Mouse (Mus musculus) testis, postnatal 10 days (tissue): ENCODE measurements at regions not wholly inside any gene's neighbourhood (a gene's known extent, or its start where the extent isn't known, plus 50 kb on each side); places are given as distances from the start of the nearest gene placed in this dataset.

Experiments
- DNase-seq: peaks from one replicate; pipeline ENCODE4 v3.0.0; 2021; ENCODE audit warnings: low spot score

DNA sequence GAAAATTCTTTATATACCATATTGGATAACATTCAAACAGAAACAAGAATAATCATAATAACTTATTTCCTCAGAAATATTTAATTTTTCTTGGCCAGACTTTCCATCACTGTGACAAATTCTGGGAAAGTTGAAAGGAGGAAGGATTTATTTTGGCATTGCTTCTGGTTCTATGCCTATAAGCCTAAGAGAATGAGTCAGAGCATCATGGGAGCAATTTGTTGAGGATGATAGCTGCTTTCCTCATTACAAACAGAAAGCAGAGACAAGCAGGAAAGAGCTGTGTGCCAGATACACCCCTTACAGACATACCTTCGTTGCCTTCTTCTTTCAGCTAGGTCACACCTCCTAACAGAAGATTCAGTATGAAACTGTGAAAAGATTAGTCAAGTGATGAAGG is 115.3 kb downstream of the Rgs21 start:
- no peak for DNase-seq

DNA sequence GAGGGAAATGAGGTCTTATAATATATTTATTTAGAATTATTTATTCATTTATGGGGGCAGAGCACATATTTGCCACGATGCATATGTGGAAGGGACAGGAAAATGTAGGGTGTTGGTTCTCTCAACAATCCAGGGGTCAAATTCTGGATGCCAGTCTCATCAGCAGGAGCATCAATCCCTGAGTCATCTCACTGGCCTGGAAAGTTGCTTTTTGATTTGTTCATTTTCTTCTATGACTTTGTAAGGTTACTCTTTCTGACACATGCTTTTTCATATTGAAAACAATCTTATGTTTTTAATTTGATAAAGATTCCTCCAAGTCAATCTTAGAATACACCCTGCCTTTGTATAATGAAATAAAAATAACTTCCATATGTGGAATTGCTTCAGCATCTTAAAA is 115.7 kb downstream of the Rgs21 start:
- no peak for DNase-seq

DNA sequence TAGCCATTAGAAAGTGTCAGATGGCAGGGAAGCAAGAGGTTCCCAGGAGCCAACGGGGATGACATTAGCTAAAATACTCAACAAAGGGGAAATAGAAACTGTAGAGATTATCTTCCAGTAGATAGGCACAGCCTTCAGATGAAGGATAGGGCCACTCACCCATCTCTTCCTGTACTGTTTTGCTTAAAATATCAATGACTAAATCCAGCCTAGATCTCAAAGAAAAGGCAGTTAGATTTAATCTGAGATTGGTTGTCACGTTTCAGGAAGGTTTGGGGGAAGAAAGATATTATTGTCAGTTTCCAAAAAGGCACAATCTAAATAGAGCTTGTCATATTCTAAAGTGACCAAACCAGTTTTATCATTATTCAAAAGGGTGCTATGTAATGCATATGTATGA is 130.8 kb downstream of the Rgs21 start:
- no peak for DNase-seq

DNA sequence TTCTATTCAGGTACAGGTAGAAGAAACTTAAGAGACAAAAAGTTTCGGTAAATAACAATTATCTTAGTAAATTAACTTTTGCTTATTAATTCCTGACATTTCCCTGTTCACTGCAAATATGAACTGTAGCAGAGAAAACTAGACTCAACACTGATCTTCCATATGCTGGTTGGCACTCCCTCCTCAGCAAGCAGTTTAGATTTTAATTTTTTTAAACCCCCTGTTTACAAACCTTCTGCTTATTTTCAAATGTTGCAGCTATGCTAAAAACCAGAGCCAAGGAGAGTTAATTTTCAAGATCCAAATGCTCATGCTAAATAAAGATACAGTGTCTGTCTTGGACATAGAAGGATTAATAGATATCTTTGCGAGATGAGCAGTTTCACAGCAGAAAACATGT is 134.7 kb downstream of the Rgs21 start:
- no peak for DNase-seq

DNA sequence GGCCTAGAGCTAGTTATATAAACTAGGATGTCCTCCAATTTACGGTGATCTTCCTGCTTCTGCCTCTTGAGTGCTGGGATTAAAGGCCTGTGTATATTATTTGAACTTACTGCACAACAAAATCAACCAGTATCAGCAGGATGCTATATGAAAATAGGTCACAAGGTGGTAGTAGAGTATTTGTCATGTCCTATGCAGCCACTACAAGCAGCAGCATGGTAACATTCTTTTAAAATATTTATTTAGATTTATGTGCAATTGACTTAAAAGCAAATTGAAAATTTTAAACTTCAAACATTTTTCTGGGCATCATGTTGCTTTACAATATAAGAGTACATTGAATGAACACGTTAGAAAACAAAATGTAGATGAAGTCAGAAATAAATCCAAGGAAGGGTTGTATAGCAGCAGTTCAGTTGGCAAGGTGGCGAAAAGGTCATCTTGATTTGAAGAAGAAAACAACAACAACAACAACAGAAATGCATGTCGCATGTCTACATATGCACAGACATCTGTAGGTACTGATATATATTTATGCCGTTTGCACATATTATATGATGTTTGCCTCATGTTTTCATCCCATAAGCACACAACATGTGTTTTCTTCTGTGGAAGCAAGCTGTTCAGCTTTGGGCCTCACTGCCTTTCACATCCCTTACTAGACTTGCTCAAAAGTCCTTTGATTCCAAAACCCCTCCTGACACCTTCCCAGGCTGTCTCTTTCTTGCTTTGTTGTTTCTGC is 135.8 kb downstream of the Rgs21 start:
- DNase-seq: no peak

DNA sequence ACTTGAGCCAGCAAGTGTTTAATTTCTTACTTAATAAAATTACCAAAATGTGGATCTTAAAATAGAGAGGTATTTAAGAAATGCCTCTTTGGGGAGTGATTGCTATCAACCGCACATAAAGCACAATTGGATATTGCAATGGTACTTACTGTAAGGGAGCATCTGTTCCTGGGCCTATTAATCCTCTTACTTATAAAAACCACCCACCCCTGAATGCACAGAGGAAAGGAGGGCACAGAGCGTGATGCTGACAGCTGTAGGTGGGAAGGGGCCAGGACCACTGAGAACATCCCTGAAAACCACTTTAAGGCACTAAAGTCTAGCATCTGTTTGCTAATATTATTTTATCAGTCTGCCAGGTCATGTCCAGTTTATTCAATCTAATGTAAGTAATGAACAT is 146.1 kb downstream of the Rgs21 start:
- DNase-seq: no peak

DNA sequence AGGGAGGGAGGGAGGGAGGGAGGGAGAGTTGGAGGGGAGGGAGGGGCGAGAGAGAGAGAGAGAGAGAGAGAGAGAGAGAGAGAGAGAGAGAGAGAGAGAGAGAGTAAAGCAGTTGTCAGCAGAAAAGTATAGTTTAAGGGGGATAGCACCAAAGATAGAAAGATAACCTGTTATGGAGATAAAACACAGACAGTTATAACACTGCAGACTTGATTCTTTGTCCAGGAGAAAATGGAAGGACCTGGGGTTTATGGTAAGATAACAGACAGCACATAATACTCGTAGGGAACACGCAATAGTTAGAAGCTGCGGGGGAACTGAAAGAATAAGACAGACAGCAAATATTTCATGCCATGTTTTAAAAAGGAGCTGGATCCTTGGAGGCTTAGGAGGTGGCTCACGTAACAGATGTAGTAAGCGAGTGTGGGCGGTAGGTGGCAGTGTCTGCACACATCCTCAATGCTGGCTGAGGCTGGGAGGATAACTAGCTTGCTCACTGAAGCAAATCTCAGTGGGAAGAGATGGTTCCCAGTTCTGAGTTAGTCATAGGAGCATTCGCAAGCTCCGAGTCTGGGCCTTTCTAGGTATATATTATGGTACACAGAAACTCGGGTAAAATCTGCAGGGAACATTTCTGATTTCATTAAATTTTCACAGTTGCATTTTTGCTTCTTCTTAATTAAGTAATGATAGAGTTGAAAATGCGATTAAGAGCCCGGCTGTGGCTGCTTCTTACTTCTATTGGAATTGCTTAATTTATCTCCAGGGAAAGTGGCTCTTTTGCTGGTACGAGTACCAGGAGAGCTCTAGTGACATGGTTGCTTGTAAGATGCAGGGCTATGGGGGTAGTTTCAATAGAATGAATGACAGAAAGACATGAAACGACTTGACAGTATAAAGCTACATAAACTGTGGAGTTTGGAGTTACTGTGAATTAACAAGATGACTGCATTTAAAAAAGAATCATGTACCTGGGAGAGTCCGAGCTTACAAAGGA is 157.6 kb upstream of the Rgs1 start:
- peak; percentile 86 for DNase-seq

DNA sequence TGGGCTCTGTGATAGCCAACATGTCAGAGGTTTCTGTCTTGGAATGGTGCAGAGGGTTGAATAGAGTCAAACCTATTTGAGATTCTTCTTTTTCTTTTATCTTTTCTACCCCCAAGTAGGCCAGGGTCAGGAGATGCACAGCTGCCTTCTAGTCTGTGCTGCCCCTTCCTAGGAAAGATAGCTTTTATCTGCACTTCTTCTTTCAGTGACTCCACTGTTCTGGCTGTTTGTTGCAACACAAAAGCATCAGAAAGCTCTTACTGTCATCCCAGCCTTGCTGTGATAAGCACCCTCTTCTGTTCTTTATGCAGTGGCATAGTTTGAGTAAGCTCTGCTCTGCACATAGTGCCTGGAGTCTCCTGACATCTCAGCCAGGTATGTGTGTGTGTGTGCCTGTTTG is 156.7 kb upstream of the Rgs1 start:
- no peak for DNase-seq

DNA sequence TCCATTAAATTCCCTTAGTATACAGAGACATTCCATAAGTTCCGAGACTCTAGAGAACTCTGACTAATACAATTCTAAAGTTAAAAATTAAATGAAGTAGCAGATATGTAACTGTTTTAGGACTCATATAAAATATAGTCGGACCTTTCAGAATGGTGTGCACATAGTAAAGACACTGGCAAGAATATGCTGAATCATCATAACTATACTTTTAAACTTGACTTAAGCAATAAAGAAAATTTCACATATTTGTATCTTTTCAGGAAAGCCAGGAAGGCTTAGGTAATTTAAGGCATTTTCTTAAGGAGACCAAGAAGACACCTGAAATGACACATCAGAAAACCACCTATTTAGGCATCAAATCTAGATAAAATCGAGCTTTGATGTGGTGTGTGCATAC is 156.0 kb upstream of the Rgs1 start:
- no peak for DNase-seq

DNA sequence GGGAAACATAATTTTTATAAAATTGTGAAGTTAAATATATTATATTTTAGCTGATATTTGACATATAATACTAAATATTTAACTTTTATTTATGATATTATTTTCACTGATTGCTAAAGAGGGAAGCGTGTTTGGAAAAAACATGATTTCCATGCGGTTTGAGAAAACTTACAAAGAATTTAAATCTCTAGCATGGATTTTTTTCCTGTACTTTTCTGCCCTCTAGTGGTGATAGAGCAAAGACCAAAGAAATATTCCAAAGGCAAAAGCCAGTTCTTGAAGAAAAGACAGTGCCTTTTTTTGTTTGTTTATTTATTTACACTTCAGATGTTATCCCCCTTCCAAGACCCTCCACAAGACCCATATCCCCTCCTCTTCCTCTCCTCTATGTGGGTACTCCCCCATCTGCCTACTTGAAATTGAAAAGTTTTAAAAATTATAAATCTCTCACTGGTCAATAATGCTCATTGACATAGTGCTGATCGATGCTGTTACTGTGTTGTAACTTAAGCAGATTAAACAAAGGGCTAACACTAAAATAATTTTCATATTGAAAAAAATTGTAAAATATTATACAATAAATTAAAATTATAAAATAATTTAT is 131.1 kb upstream of the Rgs1 start:
- DNase-seq: no peak

DNA sequence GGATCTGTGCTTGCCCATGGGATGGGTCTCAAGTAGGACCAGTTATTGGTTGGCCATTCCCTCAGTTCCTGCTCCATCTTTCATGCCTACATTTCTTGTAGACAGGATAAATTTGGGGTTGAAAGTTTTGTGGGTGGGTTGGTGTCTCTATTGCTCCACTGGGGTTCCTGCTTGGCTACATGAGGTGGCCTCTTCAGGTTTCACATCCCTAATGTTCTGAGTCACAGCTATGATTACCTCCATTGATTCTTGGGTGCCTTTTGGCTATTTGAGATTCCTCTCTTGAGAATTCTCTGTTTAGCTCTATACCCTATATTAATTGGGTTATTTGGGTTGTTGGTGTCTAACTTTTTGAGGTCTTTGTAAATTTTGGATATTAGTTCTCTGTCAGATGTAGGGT is 125.1 kb upstream of the Rgs1 start:
- no peak for DNase-seq

DNA sequence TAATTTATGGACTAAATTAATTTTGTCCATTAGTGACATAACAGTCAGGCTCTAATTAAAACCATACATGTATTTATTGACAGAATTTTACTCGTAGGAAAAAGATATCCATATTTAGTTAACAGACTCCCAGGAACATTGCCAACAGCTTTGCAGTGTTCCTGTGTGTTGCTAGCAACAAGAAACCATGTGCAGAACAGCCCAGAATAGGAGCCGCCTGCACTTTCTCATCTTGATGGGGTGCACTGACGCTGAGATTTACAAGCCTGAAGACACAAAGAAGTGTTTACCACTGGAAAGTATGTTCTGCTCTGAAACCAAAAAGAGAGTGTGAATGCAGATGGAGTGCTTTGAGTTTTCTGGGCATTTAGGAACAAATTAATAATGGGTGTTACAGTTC is 118.5 kb upstream of the Rgs1 start:
- DNase-seq: no peak

DNA sequence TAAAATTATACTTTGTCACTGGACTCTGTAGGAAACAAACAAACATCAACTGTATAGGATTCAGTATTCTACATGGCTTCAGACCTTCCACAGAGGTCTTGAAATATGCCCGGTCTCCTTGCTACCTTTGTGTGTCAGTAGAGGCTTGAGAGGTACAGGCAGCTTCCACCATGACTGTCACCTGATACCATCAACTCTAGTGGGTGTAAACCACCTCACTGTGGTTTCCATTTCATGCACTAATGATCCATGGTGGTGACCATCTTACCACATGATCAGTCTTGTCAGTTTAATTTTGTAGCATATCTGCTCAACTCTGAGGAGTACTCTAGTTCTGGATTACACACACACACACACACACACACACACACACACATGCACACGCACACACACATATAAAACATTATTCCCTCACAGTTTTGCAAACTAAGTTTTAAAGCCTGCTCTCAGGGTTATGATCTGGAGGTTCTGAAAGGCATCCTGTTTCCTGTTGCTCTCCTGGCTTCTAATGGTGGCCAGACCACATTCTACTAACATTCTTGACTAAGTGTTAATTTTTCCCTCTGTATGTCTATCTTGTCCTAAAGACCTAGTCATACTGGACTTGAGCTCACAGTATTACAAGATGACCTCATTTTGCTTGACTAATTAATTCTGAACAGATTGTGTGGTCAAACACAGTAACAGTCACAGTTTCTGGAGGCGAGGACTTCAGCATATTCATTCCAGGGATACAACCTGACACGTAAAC is 106.7 kb upstream of the Rgs1 start:
- DNase-seq: no peak

DNA sequence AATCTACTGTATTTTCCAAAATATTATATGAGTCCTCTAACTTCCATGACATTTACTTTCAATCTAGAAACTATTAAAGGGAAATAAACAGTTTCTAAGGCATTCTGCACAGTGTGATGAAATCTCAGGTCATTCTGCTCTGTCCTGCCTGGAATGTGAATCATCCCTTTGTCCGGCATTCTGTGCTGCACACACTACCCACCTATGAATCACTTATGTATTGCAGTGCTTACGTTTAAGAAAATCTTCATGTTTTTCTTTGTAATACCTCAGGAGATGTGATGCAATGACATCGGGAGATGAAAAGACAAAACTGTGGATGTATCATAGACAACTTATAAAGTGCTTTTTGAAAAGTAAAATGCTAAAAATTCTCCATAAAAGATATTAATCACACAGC is 106.0 kb upstream of the Rgs1 start:
- DNase-seq: no peak

DNA sequence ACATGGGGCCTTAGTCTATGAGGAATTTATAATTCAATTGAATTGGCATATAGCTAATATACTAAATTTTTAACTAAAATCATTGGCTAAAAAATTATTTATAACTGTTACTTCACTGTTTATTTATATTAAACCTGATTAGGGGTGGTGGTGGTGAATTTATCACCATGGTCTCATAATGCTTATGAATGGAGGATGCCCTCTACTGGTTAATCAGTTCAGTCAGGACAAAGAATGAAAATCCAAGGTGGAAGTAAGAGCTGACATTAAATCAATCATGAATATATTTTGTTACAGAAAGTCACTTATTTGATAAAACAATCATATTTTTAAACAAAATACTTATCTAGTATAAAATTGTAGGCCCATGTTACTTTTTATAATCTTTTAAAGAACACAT is 104.3 kb upstream of the Rgs1 start:
- DNase-seq: no peak

DNA sequence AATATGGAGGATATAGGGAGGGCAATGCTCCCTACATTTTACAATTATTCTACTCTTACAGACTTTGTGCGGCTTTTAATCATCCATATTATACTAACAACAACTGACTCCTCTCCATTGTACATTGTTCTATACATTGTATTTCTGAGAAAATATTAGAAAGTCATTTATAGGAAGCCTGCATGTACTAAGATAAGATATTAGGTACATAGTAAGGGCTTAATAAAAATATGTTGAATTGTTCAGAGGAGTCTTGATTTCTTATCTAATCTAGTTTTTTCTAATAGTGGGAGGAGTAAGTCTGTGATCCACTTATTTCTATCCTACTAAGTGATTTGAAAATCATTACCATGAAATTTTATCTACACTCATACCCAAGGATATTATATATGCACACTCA is 94.8 kb upstream of the Rgs1 start:
- no peak for DNase-seq

DNA sequence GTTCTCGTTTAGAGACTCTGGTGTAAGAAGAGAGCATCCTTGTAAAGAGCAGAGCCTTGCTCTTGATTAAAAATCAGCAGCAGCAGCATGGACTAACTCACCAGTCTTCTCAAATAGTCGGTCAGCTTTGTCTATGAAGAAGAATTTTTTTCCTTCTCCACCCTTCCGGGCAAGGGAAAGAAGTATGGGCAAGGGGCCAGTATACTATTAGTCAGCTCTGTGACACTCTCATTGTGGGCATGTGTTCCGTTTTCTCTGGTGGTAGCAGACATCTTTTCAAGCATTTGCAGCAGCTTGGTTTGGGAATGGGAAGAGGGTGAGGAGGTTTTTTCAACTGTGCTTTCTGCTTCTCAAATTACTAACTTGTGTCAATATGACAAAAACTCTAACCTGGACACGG is 94.3 kb upstream of the Rgs1 start:
- DNase-seq: no peak

DNA sequence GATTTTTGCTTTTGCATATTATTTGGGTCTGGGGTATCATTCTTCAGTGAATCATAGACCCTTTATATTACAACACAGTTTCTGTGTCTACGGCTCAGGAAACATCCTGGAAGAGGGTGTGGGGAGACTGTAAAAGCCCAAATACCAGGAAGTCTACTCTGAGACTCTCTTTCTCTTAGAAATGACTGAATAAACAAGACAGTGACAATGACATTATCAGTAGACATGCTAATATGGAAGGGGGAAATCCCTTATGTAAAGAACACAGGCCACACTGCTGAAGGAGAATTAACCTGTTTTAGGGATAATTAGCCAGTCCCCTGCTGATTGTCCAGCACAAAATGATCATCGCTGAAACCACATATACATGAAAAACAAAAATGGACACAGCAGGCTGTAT is 88.5 kb upstream of the Rgs1 start:
- no peak for DNase-seq

DNA sequence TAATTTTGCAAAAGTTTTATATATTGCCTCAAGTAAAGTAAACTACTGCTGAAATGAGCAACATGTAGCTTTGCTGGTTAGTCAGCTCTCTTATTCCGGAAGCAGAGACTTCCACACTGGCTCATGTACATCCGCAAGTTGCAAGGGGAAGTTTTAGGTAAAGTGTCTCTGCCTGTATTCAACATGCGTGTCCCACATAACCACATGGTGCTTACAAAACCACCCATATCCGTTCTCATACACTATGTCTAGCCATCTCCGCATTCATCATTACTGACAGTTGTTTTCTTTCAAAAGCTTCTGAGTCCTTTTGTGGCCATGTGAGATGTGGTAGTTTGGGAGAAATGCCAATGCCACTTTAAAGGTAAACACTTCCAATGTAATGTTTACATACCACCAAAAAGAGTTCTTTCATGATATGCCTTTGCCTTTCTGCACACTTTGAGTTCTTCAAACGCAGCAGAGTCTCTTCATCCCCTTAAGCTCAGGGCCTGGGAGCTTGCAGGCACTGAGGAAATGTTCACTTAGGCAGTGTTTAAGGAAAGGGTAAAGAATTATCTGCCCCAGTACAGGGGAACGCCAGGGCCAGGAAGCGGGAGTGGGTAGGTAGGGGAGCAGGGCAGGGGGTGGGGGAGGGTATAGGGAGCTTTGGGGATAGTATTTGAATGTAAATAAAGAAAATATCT is 81.5 kb upstream of the Rgs1 start:
- DNase-seq: no peak

DNA sequence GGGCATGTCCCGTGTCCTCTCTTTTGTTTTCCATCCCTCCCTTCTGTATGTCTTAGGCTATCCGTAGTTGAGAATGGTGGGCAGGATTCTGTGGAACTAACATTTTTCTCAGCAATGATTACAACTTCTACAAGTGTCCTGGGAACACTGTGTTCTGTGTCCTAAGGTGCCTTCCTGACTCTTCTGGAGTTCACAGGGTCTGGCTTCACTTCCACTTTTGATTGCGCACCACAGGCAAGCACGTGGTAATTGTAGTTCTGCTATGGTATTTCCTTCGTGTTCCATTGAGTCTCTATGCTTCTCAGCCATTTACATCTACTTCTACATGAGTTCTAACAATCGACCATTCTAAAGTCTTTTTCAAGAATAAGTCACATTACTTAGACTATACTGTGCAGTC is 70.4 kb upstream of the Rgs1 start:
- no peak for DNase-seq

DNA sequence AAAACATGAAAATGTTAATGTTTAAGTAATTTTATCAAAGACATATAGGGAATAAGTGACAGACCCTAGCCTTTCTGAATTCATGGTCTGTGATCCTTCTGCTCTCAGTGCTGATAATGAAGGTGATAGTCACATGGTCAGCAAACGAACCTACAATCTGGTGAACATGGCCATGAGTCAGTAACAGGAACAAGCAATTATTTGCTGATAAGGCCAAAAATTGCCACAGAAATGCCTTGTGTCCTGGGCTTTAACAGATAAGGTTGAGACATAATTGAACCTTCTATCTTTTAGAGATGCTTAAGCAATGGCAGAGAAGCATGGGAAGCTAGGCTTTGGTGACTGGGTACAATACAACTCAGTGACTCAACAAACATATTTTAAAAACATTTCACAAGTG is 69.2 kb upstream of the Rgs1 start:
- no peak for DNase-seq

DNA sequence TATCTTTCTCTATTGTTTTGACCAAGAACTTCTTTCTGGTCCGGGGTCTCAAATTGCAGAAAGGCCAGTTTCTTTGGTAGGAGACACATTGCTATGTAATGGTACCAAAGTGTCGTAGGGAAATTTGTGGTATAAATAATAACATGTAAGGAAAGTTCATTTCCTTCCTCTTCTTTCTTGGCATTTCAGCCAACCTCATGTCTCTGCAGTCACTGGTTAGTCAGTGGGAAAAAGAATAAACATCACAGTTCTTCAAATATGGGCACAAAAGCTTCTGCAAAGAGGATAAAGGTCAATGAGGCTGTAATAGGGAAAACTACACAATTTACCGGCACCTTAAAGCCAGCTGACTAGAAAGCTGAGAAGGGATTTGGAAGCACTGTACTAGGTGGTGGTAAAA is 68.5 kb upstream of the Rgs1 start:
- DNase-seq: no peak
